Mouse (Mus musculus): ENCODE measurements around the gene Cyp2w1.

DNA sequence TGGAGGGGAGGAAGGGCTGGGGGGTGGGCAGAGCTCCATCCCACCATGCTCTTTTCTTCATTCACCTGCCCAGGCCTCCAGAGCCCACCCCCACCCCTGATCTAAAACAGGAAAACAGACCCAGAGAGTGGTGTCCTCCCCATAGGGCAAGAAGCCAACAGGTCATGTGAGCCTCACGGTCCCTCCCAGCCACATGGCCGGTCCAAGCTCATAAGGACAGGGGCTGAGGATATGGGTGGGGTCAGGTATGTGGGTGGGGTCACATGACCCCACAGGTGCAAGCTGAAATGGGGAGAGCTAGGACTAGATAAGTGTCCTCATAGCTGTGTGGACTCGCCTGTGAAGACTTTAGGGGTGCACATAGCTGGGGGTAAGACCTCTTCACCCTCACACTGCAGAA is 14.0 kb upstream of the Cyp2w1 start:
- TF ChIP-seq GATA1 (IDR thresholded peaks at IDR 0.05; ENCODE audit: low read length) = no peak
- no peak for TF ChIP-seq TAL1 (IDR thresholded peaks at IDR 0.05; ENCODE audit: low read length)

Measured in erythroblast, embryonic 14.5 days (primary cell).